Mouse (Mus musculus) B cell, adult (primary cell): Measurements from ENCODE around the gene Zfp970. TPM values are rescaled to one million over a fixed set of nuclear protein-coding genes. Genes with fewer than 3 reads are reported as not detected.

Experiments
- total RNA-seq: library from RNA; stranded (reverse); gene quantifications from 4 replicates; pipeline ENCODE4 v1.2.4, GENCODE M21; 2023; ENCODE audit not compliant: inconsistent age

The Zfp970 gene
- 1.5 to 2.9 TPM (median 2.3 TPM) in 4 replicates for total RNA-seq

DNA sequence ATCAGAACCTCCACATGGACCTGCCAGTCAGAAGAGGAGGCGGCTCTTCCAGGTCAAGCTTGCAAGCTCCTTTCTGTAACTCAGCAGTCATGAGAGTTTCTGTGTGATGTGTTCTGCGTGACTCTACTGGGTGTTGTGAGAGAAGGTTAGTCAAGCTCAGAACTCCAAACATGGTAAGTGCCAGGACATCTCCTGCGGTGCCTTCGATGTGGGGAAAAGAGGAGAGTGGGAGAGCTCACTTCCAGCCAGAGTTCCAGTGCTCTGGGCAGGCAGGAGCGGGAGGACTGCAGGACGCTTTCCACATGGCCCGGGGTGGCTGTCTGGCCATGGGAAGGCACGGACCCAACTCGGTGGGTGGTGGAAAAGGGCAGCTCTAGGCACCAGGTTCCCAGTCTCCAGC is at the start of gene Zfp970:
Gene Zfp970, plus strand, starts transcription at position 58 of the 400 bp plus-strand sequence.

DNA sequence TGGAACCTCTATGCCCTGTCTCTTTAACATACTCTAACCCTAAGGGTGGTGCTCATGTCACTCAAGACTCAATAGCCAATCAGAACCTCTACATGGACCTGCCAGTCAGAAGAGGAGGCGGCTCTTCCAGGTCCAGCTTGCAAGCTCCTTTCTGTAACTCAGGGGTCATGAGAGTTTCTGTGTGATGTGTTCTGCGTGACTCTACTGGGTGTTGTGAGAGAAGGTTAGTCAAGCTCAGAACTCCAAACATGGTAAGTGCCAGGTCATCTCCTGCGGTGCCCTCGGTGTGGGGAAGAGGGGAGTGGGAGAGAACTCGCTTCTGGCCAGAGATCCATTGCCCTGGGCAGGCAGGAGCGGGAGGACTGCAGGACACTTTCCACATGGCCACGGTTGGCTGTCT is 33.5 kb downstream of the Zfp970 start, which contains the start of gene Gm14403:
Gene Gm14403, plus strand, starts transcription at position 149 of the 400 bp plus-strand sequence.

Other genes with a start within 250 kb of the Zfp970 start
- gene Gm14409, start 197.7 kb upstream of the Zfp970 start, total RNA-seq: not detected in 4 replicates
- gene Gm14412, start 140.4 kb upstream of the Zfp970 start, total RNA-seq: not detected in 4 replicates
- gene Gm14418, start 66.4 kb upstream of the Zfp970 start, total RNA-seq: 0.55 to 3.1 TPM (median 2.0 TPM) in 4 replicates
- 2.1 to 4.7 TPM (median 3.3 TPM) in 4 replicates for gene Gm14403, start 33.5 kb downstream of the Zfp970 start, total RNA-seq
- gene Gm14406, start 113.5 kb downstream of the Zfp970 start, total RNA-seq: not detected in 4 replicates